ENCODE assay signal across 10 mouse cellular contexts in the genomic region with DNA sequence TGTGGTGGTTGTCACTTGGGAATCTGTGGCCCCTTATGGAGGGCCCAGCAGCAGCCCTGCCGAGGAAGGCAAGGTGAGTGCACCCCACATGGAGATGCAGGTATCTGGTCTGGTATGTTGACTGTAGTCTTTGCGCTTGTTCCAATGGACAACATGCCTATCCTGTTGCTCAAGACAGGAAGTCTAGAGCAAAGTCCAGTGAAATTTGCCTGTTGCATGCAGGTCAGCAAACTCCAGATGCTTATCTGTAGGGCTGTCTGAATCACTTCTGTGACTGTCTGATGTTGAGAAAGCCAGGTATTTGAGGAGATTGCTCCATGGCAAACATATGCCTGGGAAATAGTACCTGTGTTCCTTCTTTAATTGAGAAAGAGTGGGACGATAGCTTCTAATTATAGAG.
"Had no signal": no experiment of that assay in that cellular context is flagged by ENCODE, and none has a peak within 500 bp of the region (broad histone marks: within the 10 kb centered on the region; RNA-seq: fewer than 3 reads in every experiment).

No protein-coding gene starts in this region.

- H3K4me3 ChIP-seq: kidney, embryonic 15.5 days; limb, embryonic 15.5 days; lung, embryonic 15.5 days; midbrain, embryonic 13.5 days had no signal

- H3K27me3 ChIP-seq: kidney, embryonic 15.5 days; limb, embryonic 15.5 days; lung, embryonic 15.5 days; midbrain, embryonic 13.5 days had no signal

- H3K27ac ChIP-seq: kidney, embryonic 15.5 days; limb, embryonic 15.5 days; lung, embryonic 15.5 days; midbrain, embryonic 13.5 days had no signal

- DNase-seq: kidney, adult 2 months; kidney, postnatal 25 days; layer of hippocampus, postnatal 36 days; right cerebral cortex, postnatal 14 days; thymus, postnatal 4 days had no signal

- H3K9me3 ChIP-seq: kidney, embryonic 15.5 days; limb, embryonic 15.5 days; lung, embryonic 15.5 days; midbrain, embryonic 13.5 days had no signal

- H3K9ac ChIP-seq: kidney, embryonic 15.5 days; limb, embryonic 15.5 days; lung, embryonic 15.5 days; midbrain, embryonic 13.5 days had no signal

- ATAC-seq: inflammation-experienced regulatory T-cells, adult 6 months; midbrain, embryonic 13.5 days had no signal

- H3K36me3 ChIP-seq: midbrain, embryonic 13.5 days had no signal

- H3K4me2 ChIP-seq: kidney, embryonic 15.5 days; limb, embryonic 15.5 days; lung, embryonic 15.5 days; midbrain, embryonic 13.5 days had no signal
